Mouse (Mus musculus) erythroblast, embryonic 14.5 days (primary cell): ENCODE measurements around the gene Ust. TPM values are rescaled to one million over a fixed set of nuclear protein-coding genes. Genes with fewer than 3 reads are reported as not detected.

Experiments used
- H3K27me3 ChIP-seq: 2 replicates; pipeline ENCODE4 v1.6.1; 2012; ENCODE audit warnings: inconsistent platforms; ENCODE audit not compliant: control insufficient read depth
- H3K36me3 ChIP-seq: 2 replicates; pipeline ENCODE4 v1.6.1; 2012; ENCODE audit warnings: mild to moderate bottlenecking, inconsistent platforms; ENCODE audit not compliant: control insufficient read depth
- H3K4me1 ChIP-seq: 2 replicates; pipeline ENCODE4 v1.6.1; 2012; ENCODE audit warnings: inconsistent platforms; ENCODE audit not compliant: control insufficient read depth
- H3K4me3 ChIP-seq: replicated peaks from 2 replicates; pipeline ENCODE3; 2012; ENCODE audit warnings: moderate library complexity, mild to moderate bottlenecking, inconsistent platforms
- H3K9me3 ChIP-seq: 2 replicates; pipeline ENCODE4 v1.6.1; 2012; ENCODE audit warnings: low read length, inconsistent platforms, mixed read lengths; ENCODE audit not compliant: control insufficient read depth
- GATA1 ChIP-seq: IDR thresholded peaks from 2 replicates; pipeline ENCODE4 v1.6.1; 2012; ENCODE audit warnings: low read length, inconsistent platforms, mixed read lengths
- TAL1 ChIP-seq: IDR thresholded peaks from 3 replicates; pipeline ENCODE4 v1.6.1; 2012; ENCODE audit warnings: low read length, inconsistent platforms, mixed read lengths
- polyA plus RNA-seq: library from polyadenylated mRNA; stranded (reverse); fragments of >175 nt; gene quantifications from 2 replicates; pipeline ENCODE4 v1.2.3, GENCODE M21; 2012

The Ust gene
- polyA plus RNA-seq, 1 experiment, result not detected

GRCm38 (mm10) chr10:8228375-8228743 is 290.3 kb downstream of the Ust start:
- no peaks in the 10 kb centered on the region for H3K27me3 ChIP-seq
- H3K4me1 ChIP-seq, result no peaks in the 10 kb centered on the region
- H3K9me3 ChIP-seq, result no peaks in the 10 kb centered on the region
- H3K4me3 ChIP-seq, result no peak overlapping the region
- TF ChIP-seq TAL1 (no peak), GATA1 (no peak)
- H3K36me3 ChIP-seq, result no peaks in the 10 kb centered on the region

GRCm38 (mm10) chr10:8227705-8228374 is 290.8 kb downstream of the Ust start:
- Histone ChIP-seq H3K36me3 (no peaks in the 10 kb centered on the region), H3K27me3 (no peaks in the 10 kb centered on the region), H3K9me3 (no peaks in the 10 kb centered on the region), H3K4me3 (no peak overlapping the region), H3K4me1 (no peaks in the 10 kb centered on the region)
- no peak for TF ChIP-seq TAL1
- TF ChIP-seq GATA1, result no peak

GRCm38 (mm10) chr10:8226650-8227049 is 292.0 kb downstream of the Ust start:
- Histone ChIP-seq H3K27me3 (no peaks in the 10 kb centered on the region), H3K4me3 (no peak overlapping the region), H3K9me3 (no peaks in the 10 kb centered on the region), H3K4me1 (no peaks in the 10 kb centered on the region), H3K36me3 (no peaks in the 10 kb centered on the region)
- TF ChIP-seq GATA1 (no peak), TAL1 (no peak)

- no peaks in the 10 kb centered on the region for H3K36me3 ChIP-seq
- no peak overlapping the region for H3K4me3 ChIP-seq
- H3K27me3 ChIP-seq, result no peaks in the 10 kb centered on the region
- H3K4me1 ChIP-seq, result no peaks in the 10 kb centered on the region
- no peaks in the 10 kb centered on the region for H3K9me3 ChIP-seq
- no peak for TF ChIP-seq GATA1
- TF ChIP-seq TAL1, result no peak
Measured at GRCm38 (mm10) chr10:8224641-8225040, 294.0 kb downstream of the Ust start.

- Histone ChIP-seq H3K4me1 (no peaks in the 10 kb centered on the region), H3K4me3 (no peak overlapping the region), H3K36me3 (no peaks in the 10 kb centered on the region), H3K27me3 (no peaks in the 10 kb centered on the region), H3K9me3 (no peaks in the 10 kb centered on the region)
- TF ChIP-seq TAL1 (no peak), GATA1 (no peak)
Measured at GRCm38 (mm10) chr10:8224046-8224445, 294.6 kb downstream of the Ust start.

- Histone ChIP-seq H3K36me3 (no peaks in the 10 kb centered on the region), H3K4me3 (no peak overlapping the region), H3K27me3 (no peaks in the 10 kb centered on the region), H3K9me3 (no peaks in the 10 kb centered on the region), H3K4me1 (no peaks in the 10 kb centered on the region)
- no peak for TF ChIP-seq GATA1
Measured at GRCm38 (mm10) chr10:8216946-8217345, 301.7 kb downstream of the Ust start.

GRCm38 (mm10) chr10:8215181-8215580 is 303.4 kb downstream of the Ust start:
- TF ChIP-seq TAL1 (no peak), GATA1 (no peak)
- no peaks in the 10 kb centered on the region for H3K36me3 ChIP-seq
- no peak overlapping the region for H3K4me3 ChIP-seq
- no peaks in the 10 kb centered on the region for H3K27me3 ChIP-seq
- H3K4me1 ChIP-seq, result no peaks in the 10 kb centered on the region
- no peaks in the 10 kb centered on the region for H3K9me3 ChIP-seq

- Histone ChIP-seq H3K4me1 (no peaks in the 10 kb centered on the region), H3K9me3 (no peaks in the 10 kb centered on the region), H3K4me3 (no peak overlapping the region), H3K36me3 (no peaks in the 10 kb centered on the region), H3K27me3 (no peaks in the 10 kb centered on the region)
- TF ChIP-seq TAL1, result no peak
- no peak for TF ChIP-seq GATA1
Measured at GRCm38 (mm10) chr10:8213906-8214421, 304.7 kb downstream of the Ust start.

- Histone ChIP-seq H3K36me3 (no peaks in the 10 kb centered on the region), H3K27me3 (no peaks in the 10 kb centered on the region), H3K4me1 (no peaks in the 10 kb centered on the region), H3K9me3 (no peaks in the 10 kb centered on the region), H3K4me3 (no peak overlapping the region)
- TF ChIP-seq TAL1 (no peak), GATA1 (no peak)
Measured at GRCm38 (mm10) chr10:8213266-8213905, 305.2 kb downstream of the Ust start.
